Mouse (Mus musculus): ENCODE data around the gene Gorasp2.

DNA sequence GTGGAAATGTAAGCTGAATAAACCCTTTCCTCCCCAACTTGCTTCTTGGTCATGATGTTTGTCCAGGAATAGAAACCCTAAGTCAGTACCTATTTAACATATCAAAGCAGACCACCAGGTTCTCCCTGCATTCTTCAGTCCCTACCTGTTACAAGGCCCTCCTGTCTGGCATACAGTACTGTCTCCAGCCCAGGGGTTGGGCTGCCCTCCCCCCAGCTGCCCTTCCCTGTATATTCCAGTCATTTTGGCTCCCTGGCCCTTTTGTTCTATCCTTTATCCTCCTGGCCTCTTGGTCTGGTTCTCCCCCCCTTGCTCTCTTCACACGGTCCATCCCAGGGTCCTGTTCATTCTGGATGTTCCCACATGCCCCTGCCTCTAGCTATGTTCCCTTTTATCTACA, 30.1 kb upstream of the Gorasp2 start:
- TF ChIP-seq CTCF (IDR thresholded peaks at IDR 0.05; ENCODE audit: low read depth, low read length) (no peak), TAL1 (conservative IDR thresholded peaks at IDR 0.05; ENCODE audit: low read depth, low read length) (no peak), GATA1 (IDR thresholded peaks at IDR 0.05; ENCODE audit: borderline replicate concordance, low read length) (no peak)
